Mouse (Mus musculus): ENCODE measurements around the gene Tmem35b.

DNA sequence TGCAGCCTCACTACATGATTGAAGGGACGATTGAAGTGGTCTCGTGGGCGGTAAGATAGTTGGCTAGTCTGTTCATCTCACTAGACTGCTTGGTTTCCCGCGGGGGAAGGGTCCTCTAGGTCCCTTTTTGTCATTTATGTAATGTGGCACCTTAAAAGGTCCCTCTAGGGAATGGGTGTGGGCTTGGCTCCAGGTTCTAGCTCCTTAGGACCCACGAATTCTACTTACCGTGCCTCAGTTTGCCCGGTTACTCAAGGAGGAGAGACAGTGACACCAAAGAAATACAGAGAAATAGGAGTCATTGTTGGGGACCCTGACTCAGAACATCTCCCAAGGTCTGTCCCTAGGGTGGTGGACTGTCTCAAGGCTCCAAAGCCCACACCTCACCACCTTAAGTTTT lies 44.2 kb downstream of the Tmem35b start:
- no peak for TF ChIP-seq POLR2A (IDR thresholded peaks at IDR 0.05; ENCODE audit: borderline replicate concordance, extremely low read depth, low read depth, low read length)
- TF ChIP-seq CTCF (IDR thresholded peaks at IDR 0.05; ENCODE audit: insufficient read depth, low read length) = no peak

All from lung, adult 2 months (tissue).